In genomic region chr11:35660967-35661366, GRCm38 (mm10) we compare ENCODE assay signal across 28 mouse cellular contexts.
DNase-seq lines count a peak whose midpoint lies in the region; ATAC-seq and TF ChIP-seq lines count a peak whose summit lies in the region.
"Had no signal": no experiment of that assay in that cellular context is flagged by ENCODE, and none has a peak within 500 bp of the region (broad histone marks: within the 10 kb centered on the region; RNA-seq: fewer than 3 reads in every experiment).

No protein-coding gene starts in this region.

- peak overlapping the region; percentile 29; the same call in 1 of the 2 replicates for H3K27ac ChIP-seq in layer of hippocampus, adult 2 months
- no peak overlapping the region for H3K27ac ChIP-seq in kidney, embryonic 14.5 days (ENCODE audit: low read depth, low read length)
- H3K27ac ChIP-seq: embryonic facial prominence, embryonic 12.5 days; embryonic facial prominence, embryonic 15.5 days; forebrain, embryonic 13.5 days; gastrocnemius, adult 2 months; heart, embryonic 15.5 days; hindbrain, embryonic 14.5 days; hindbrain, postnatal 0 days had no signal

- no peaks in the 10 kb centered on the region; the same call in 1 of the 2 replicates for H3K36me3 ChIP-seq in kidney, embryonic 14.5 days (ENCODE audit: control insufficient read depth, insufficient read depth, low read length)
- H3K36me3 ChIP-seq: embryonic facial prominence, embryonic 12.5 days; embryonic facial prominence, embryonic 15.5 days; heart, embryonic 15.5 days had no signal

- H3K4me3 ChIP-seq in layer of hippocampus, adult 2 months = no peak overlapping the region
- H3K4me3 ChIP-seq in kidney, embryonic 14.5 days (ENCODE audit: low read length) = no peak overlapping the region
- H3K4me3 ChIP-seq: embryonic facial prominence, embryonic 12.5 days; embryonic facial prominence, embryonic 15.5 days; forebrain, embryonic 13.5 days; gastrocnemius, adult 2 months; heart, embryonic 15.5 days had no signal

- H3K9ac ChIP-seq in kidney, embryonic 14.5 days (ENCODE audit: low read depth, low read length) = no peak overlapping the region
- H3K9ac ChIP-seq: embryonic facial prominence, embryonic 12.5 days; embryonic facial prominence, embryonic 15.5 days; forebrain, embryonic 13.5 days; forebrain, postnatal 0 days; heart, embryonic 15.5 days; hindbrain, embryonic 14.5 days had no signal

- TF ChIP-seq CTCF in layer of hippocampus, adult 2 months (conservative IDR thresholded peaks at IDR 0.05) = no peak

- H3K9me3 ChIP-seq in kidney, embryonic 14.5 days (ENCODE audit: control insufficient read depth, low read length) = no peaks in the 10 kb centered on the region
- H3K9me3 ChIP-seq: embryonic facial prominence, embryonic 12.5 days; embryonic facial prominence, embryonic 15.5 days; forebrain, embryonic 13.5 days; heart, embryonic 15.5 days had no signal

- peak; percentile 87 for ATAC-seq in common myeloid progenitor, adult 5-6 weeks (replicated peaks; ENCODE audit: low read depth, poor library complexity, severe bottlenecking)
- peak; percentile 76 for ATAC-seq in megakaryocyte progenitor cell, adult 5-6 weeks (replicated peaks; ENCODE audit: poor library complexity)
- ATAC-seq in kidney, embryonic 14.5 days (ENCODE audit: low FRiP score, low TSS enrichment) = no peak
- no peak for ATAC-seq in erythroid progenitor cell, adult 5-6 weeks (replicated peaks; ENCODE audit: low FRiP score, poor library complexity, severe bottlenecking)
- ATAC-seq: CD4-positive, CD25-positive, alpha-beta regulatory T cell, adult 4 months; forebrain, embryonic 13.5 days; forebrain, postnatal 0 days; hindbrain, postnatal 0 days; inflammation-experienced regulatory T-cells, adult 6 months; intestine, embryonic 16.5 days; Patski had no signal

- H3K4me2 ChIP-seq in kidney, embryonic 14.5 days (replicated peaks; ENCODE audit: low read depth, low read length) = no peak overlapping the region
- H3K4me2 ChIP-seq: embryonic facial prominence, embryonic 12.5 days; embryonic facial prominence, embryonic 15.5 days; forebrain, embryonic 13.5 days; heart, embryonic 11.5 days; heart, embryonic 15.5 days; hindbrain, embryonic 14.5 days had no signal

- DNase-seq in layer of hippocampus, adult 2 months (ENCODE audit: low spot score in 2 of 2) = no peak
- no peak for DNase-seq in layer of hippocampus, adult 8-10 months (ENCODE audit: low spot score in 2 of 2)
- DNase-seq: adrenal gland, postnatal 10 days; adrenal gland, postnatal 36 days; cerebellum, adult 18-20 months; cerebellum, adult 9-10 months; cerebellum, postnatal 14 days; forebrain, postnatal 0 days; gastrocnemius, adult 2 months; gastrocnemius, postnatal 25 days; heart, postnatal 10 days; heart, postnatal 36 days; kidney, adult 18-20 months had no signal

- no peaks in the 10 kb centered on the region for H3K27me3 ChIP-seq in kidney, embryonic 14.5 days (ENCODE audit: control insufficient read depth, insufficient read depth, low read length)
- H3K27me3 ChIP-seq: embryonic facial prominence, embryonic 12.5 days; embryonic facial prominence, embryonic 15.5 days; heart, embryonic 15.5 days had no signal

- 91% methylated on average over 4 of the region's 4 CpGs for WGBS in kidney, embryonic 14.5 days

- H3K4me1 ChIP-seq in kidney, embryonic 14.5 days (ENCODE audit: control insufficient read depth, insufficient read depth, low read length) = no peaks in the 10 kb centered on the region
- H3K4me1 ChIP-seq: embryonic facial prominence, embryonic 15.5 days; heart, embryonic 15.5 days had no signal

Comparison
In these comparisons a context has a peak if more than half of its experiments do, and no peak if none do; other contexts are left out.
1. ATAC-seq: peak in common myeloid progenitor, adult 5-6 weeks (single experiment) and megakaryocyte progenitor cell, adult 5-6 weeks (single experiment); none in kidney, embryonic 14.5 days (single experiment) and erythroid progenitor cell, adult 5-6 weeks (single experiment).